Mouse (Mus musculus) thymus, adult 2 months (tissue): ENCODE measurements around the gene Apba1. TPM values are rescaled to one million over a fixed set of nuclear protein-coding genes. Genes with fewer than 3 reads are reported as not detected.

Source experiments
- DNase-seq: peaks from one replicate; pipeline ENCODE4 v3.0.0; 2021
- H3K27ac ChIP-seq: fragments of 200-500 bp; 2 replicates; pipeline ENCODE4 v1.5.1; 2012; ENCODE audit warnings: low read length, control low read depth; ENCODE audit not compliant: control insufficient read depth, insufficient read depth
- H3K27me3 ChIP-seq: fragments of 200-500 bp; 2 replicates; pipeline ENCODE4 v1.6.1; 2012; ENCODE audit warnings: mild to moderate bottlenecking, low read length, moderate library complexity, mixed read lengths; ENCODE audit not compliant: control insufficient read depth, insufficient read depth
- H3K36me3 ChIP-seq: fragments of 200-500 bp; 2 replicates; pipeline ENCODE4 v1.6.1; 2012; ENCODE audit warnings: mild to moderate bottlenecking, low read length, moderate library complexity; ENCODE audit not compliant: control insufficient read depth, insufficient read depth
- H3K4me1 ChIP-seq: fragments of 200-500 bp; replicated peaks from 2 replicates; pipeline ENCODE4 v1.6.1; 2012; ENCODE audit warnings: low read length; ENCODE audit not compliant: control insufficient read depth, insufficient read depth
- H3K4me3 ChIP-seq: fragments of 200-500 bp; 2 replicates; pipeline ENCODE4 v1.5.1; 2012; ENCODE audit warnings: mild to moderate bottlenecking, low read length, control low read depth, moderate library complexity; ENCODE audit not compliant: control insufficient read depth, insufficient read depth
- CTCF ChIP-seq: fragments of 200-500 bp; IDR thresholded peaks from 2 replicates; pipeline ENCODE4 v1.5.1; 2012; ENCODE audit warnings: mild to moderate bottlenecking, control low read depth, low read length, moderate library complexity, borderline replicate concordance; ENCODE audit not compliant: control insufficient read depth, poor library complexity, insufficient read depth; ENCODE audit errors: extremely low read depth
- POLR2A ChIP-seq: fragments of 200-500 bp; IDR thresholded peaks from 2 replicates; pipeline ENCODE4 v1.6.1; 2012; ENCODE audit warnings: mild to moderate bottlenecking, low read length, control low read depth, moderate library complexity; ENCODE audit not compliant: control insufficient read depth, poor library complexity, insufficient read depth; ENCODE audit errors: extremely low read depth
- WGBS: fragments of 180-500 bp; shearing (Covaris S2); methylation state at CpG from one replicate; pipeline ENCODE4 v1.1.7; 2018; 5-methylcytosine and 5-hydroxymethylcytosine counted together
- polyA plus RNA-seq: library from polyadenylated mRNA; depleted of rRNA; stranded (reverse); fragments of >200 nt; gene quantifications from 2 replicates; pipeline ENCODE4 v1.2.3, GENCODE M21; 2012; rRNA removed

Gene Apba1
- polyA plus RNA-seq, 1 experiment: 3.6 TPM

- Histone ChIP-seq H3K4me1 (no peaks in the 10 kb centered on the region), H3K36me3 (no peaks in the 10 kb centered on the region), H3K27ac (no peak overlapping the region), H3K27me3 (no peaks in the 10 kb centered on the region), H3K4me3 (no peak overlapping the region)
- WGBS: 95% methylated on average over 4 of the region's 4 CpGs
- no peak for TF ChIP-seq CTCF
- no peak for TF ChIP-seq POLR2A
- no peak for DNase-seq
Observed at GRCm38 (mm10) chr19:23988166-23988565, 229.5 kb downstream of the Apba1 start.

- Histone ChIP-seq H3K4me3 (no peak overlapping the region), H3K27me3 (no peaks in the 10 kb centered on the region), H3K4me1 (no peaks in the 10 kb centered on the region), H3K36me3 (no peaks in the 10 kb centered on the region), H3K27ac (no peak overlapping the region)
- 93% methylated on average over 10 of the region's 10 CpGs for WGBS
- TF ChIP-seq CTCF (no peak), POLR2A (no peak)
- DNase-seq: no peak
Observed at GRCm38 (mm10) chr19:23995766-23996399, 237.2 kb downstream of the Apba1 start.

Other genes starting within 250 kb of the Apba1 start
- 0.15 and 0.16 TPM in 2 replicates for gene 1700028P14Rik, start 106.1 kb upstream of the Apba1 start, polyA plus RNA-seq
- gene Ptar1, start 71.5 kb upstream of the Apba1 start, polyA plus RNA-seq: 4.8 and 5.0 TPM in 2 replicates